Mouse (Mus musculus): ENCODE data around the gene Foxn4.
A peak's percentile ranks its signal among the peaks of the same experiment; 100 is the strongest.

Gene Foxn4

GRCm38 (mm10) chr5:114273693-114274402 lies at the start of gene Foxn4:
Gene Foxn4, minus strand, starts transcription at chr5:114273807.
- no peak for DNase-seq (ENCODE audit: low read depth)

- DNase-seq (ENCODE audit: low read depth): no peak
Measured at GRCm38 (mm10) chr5:114323105-114323790, 49.6 kb upstream of the Foxn4 start.

GRCm38 (mm10) chr5:114309680-114310036 lies 36.1 kb upstream of the Foxn4 start:
- DNase-seq (ENCODE audit: low read depth): no peak

GRCm38 (mm10) chr5:114308765-114309679 lies 35.4 kb upstream of the Foxn4 start:
- DNase-seq (ENCODE audit: low read depth): peak; percentile 44

GRCm38 (mm10) chr5:114306496-114306895 lies 32.9 kb upstream of the Foxn4 start:
- DNase-seq (ENCODE audit: low read depth): no peak

- DNase-seq (ENCODE audit: low read depth): no peak
Measured at GRCm38 (mm10) chr5:114303166-114303565, 29.6 kb upstream of the Foxn4 start.

- no peak for DNase-seq (ENCODE audit: low read depth)
Measured at GRCm38 (mm10) chr5:114299883-114300610, 26.4 kb upstream of the Foxn4 start.

- DNase-seq (ENCODE audit: low read depth): no peak
Measured at GRCm38 (mm10) chr5:114299156-114299855, 25.7 kb upstream of the Foxn4 start.

- no peak for DNase-seq (ENCODE audit: low read depth)
Measured at GRCm38 (mm10) chr5:114298212-114298894, 24.7 kb upstream of the Foxn4 start.

GRCm38 (mm10) chr5:114296693-114297631 lies 23.4 kb upstream of the Foxn4 start:
- no peak for DNase-seq (ENCODE audit: low read depth)

- no peak for DNase-seq (ENCODE audit: low read depth)
Measured at GRCm38 (mm10) chr5:114290004-114290403, 16.4 kb upstream of the Foxn4 start.

GRCm38 (mm10) chr5:114288874-114289273 lies 15.3 kb upstream of the Foxn4 start, which contains the start of gene Myo1h:
Gene Myo1h, plus strand, starts transcription at chr5:114289166.
- no peak for DNase-seq (ENCODE audit: low read depth)

- no peak for DNase-seq (ENCODE audit: low read depth)
Measured at GRCm38 (mm10) chr5:114288396-114288795, 14.8 kb upstream of the Foxn4 start.

- no peak for DNase-seq (ENCODE audit: low read depth)
Measured at GRCm38 (mm10) chr5:114286872-114287571, 13.4 kb upstream of the Foxn4 start.

GRCm38 (mm10) chr5:114286102-114286501 lies 12.5 kb upstream of the Foxn4 start:
- DNase-seq (ENCODE audit: low read depth): no peak

- DNase-seq (ENCODE audit: low read depth): no peak
Measured at GRCm38 (mm10) chr5:114285398-114285700, 11.7 kb upstream of the Foxn4 start.

- DNase-seq (ENCODE audit: low read depth): no peak
Measured at GRCm38 (mm10) chr5:114284604-114285397, 11.2 kb upstream of the Foxn4 start.

- DNase-seq (ENCODE audit: low read depth): no peak
Measured at GRCm38 (mm10) chr5:114282346-114282745, 8.7 kb upstream of the Foxn4 start.

Measured in c-Kit-positive CD71-negative TER-119-negative erythroid progenitor cells, embryonic 14.5 days (primary cell).